Mouse (Mus musculus): ENCODE measurements around the gene Ptgfrn. TPM values are rescaled to one million over a fixed set of nuclear protein-coding genes. Genes with fewer than 3 reads are reported as not detected.

Gene Ptgfrn
- total RNA-seq, 1 experiment: 52.3 TPM

- H3K36me3 ChIP-seq (ENCODE audit: control insufficient read depth, insufficient read depth, low read length, poor library complexity, severe bottlenecking): no peaks in the 10 kb centered on the region
- H3K27ac ChIP-seq (ENCODE audit: insufficient read depth, low read depth, low read length, poor library complexity, severe bottlenecking): no peak overlapping the region
- DNase-seq (ENCODE audit: low read depth, low spot score): no peak
Observed at GRCm38 (mm10) chr3:101146126-101146772, 36.2 kb upstream of the Ptgfrn start.

GRCm38 (mm10) chr3:101145292-101146046, 35.4 kb upstream of the Ptgfrn start:
- no peak for TF ChIP-seq ZNF384 (IDR thresholded peaks at IDR 0.05; ENCODE audit: low read depth, low read length)
- TF ChIP-seq HCFC1 (IDR thresholded peaks at IDR 0.05; ENCODE audit: borderline replicate concordance, insufficient read depth, low read length): no peak
- H3K4me3 ChIP-seq (ENCODE audit: insufficient read depth in 1 of 2, low read depth in 1 of 2, low read length in 2 of 2, poor library complexity in 1 of 2, severe bottlenecking in 1 of 2): no peak overlapping the region
- no peak for DNase-seq (ENCODE audit: low read depth, low spot score)
- H3K27ac ChIP-seq (ENCODE audit: insufficient read depth, low read depth, low read length, poor library complexity, severe bottlenecking): no peak overlapping the region
- H3K9me3 ChIP-seq (ENCODE audit: control insufficient read depth, insufficient read depth, low read depth, low read length): no peaks in the 10 kb centered on the region
- no peak overlapping the region for H3K9ac ChIP-seq (ENCODE audit: insufficient read depth, low read depth, low read length, poor library complexity, severe bottlenecking)
- 0 out of 4 replicates have a peak, but pooled peaks cover 0 to 2% of the 10 kb centered on the region in 2 experiments for H3K4me1 ChIP-seq (ENCODE audit: control insufficient read depth in 2 of 2, insufficient read depth in 2 of 2, low read length in 2 of 2, poor library complexity in 1 of 2)
- in situ Hi-C loops (cut with MboI; ENCODE audit: low sequenced_read_pairs in 2 of 2, unreplicated experiment in 2 of 2): no loop called here
- no peaks in the 10 kb centered on the region for H3K36me3 ChIP-seq (ENCODE audit: control insufficient read depth, insufficient read depth, low read length, poor library complexity, severe bottlenecking)

More at GRCm38 (mm10) chr3:101146126-101146772, 36.2 kb upstream of the Ptgfrn start:
- Histone ChIP-seq H3K4me1 (ENCODE audit: control insufficient read depth in 2 of 2, insufficient read depth in 2 of 2, low read length in 2 of 2, poor library complexity in 1 of 2) (0 out of 4 replicates have a peak, but pooled peaks cover 0 to 2% of the 10 kb centered on the region in 2 experiments), H3K4me3 (ENCODE audit: insufficient read depth in 1 of 2, low read depth in 1 of 2, low read length in 2 of 2, poor library complexity in 1 of 2, severe bottlenecking in 1 of 2) (no peak overlapping the region), H3K9me3 (ENCODE audit: control insufficient read depth, insufficient read depth, low read depth, low read length) (no peaks in the 10 kb centered on the region), H3K9ac (ENCODE audit: insufficient read depth, low read depth, low read length, poor library complexity, severe bottlenecking) (no peak overlapping the region)
- TF ChIP-seq ZC3H11A (IDR thresholded peaks at IDR 0.05; ENCODE audit: borderline replicate concordance, low read depth, low read length) (no peak), ZNF384 (IDR thresholded peaks at IDR 0.05; ENCODE audit: low read depth, low read length) (no peak), CHD2 (IDR thresholded peaks at IDR 0.05; ENCODE audit: low read depth, low read length) (no peak), MAFK (IDR thresholded peaks at IDR 0.05; ENCODE audit: insufficient read depth, low read depth, low read length) (no peak), HCFC1 (IDR thresholded peaks at IDR 0.05; ENCODE audit: borderline replicate concordance, insufficient read depth, low read length) (no peak)
- in situ Hi-C loops (cut with MboI; ENCODE audit: low sequenced_read_pairs in 2 of 2, unreplicated experiment in 2 of 2): no loop called here

- Histone ChIP-seq H3K27ac (ENCODE audit: insufficient read depth, low read depth, low read length, poor library complexity, severe bottlenecking) (no peak overlapping the region), H3K9ac (ENCODE audit: insufficient read depth, low read depth, low read length, poor library complexity, severe bottlenecking) (no peak overlapping the region)
- in situ Hi-C loops (cut with MboI; ENCODE audit: low sequenced_read_pairs in 2 of 2, unreplicated experiment in 2 of 2): no loop called here
Observed at GRCm38 (mm10) chr3:101144366-101144948, 34.4 kb upstream of the Ptgfrn start.

GRCm38 (mm10) chr3:101143465-101143864, 33.4 kb upstream of the Ptgfrn start:
- Histone ChIP-seq H3K9ac (ENCODE audit: insufficient read depth, low read depth, low read length, poor library complexity, severe bottlenecking) (no peak overlapping the region), H3K4me3 (ENCODE audit: insufficient read depth in 1 of 2, low read depth in 1 of 2, low read length in 2 of 2, poor library complexity in 1 of 2, severe bottlenecking in 1 of 2) (no peak overlapping the region), H3K4me1 (ENCODE audit: control insufficient read depth in 2 of 2, insufficient read depth in 2 of 2, low read length in 2 of 2, poor library complexity in 1 of 2) (0 out of 4 replicates have a peak, but pooled peaks cover 0 to 2% of the 10 kb centered on the region in 2 experiments), H3K27ac (ENCODE audit: insufficient read depth, low read depth, low read length, poor library complexity, severe bottlenecking) (no peak overlapping the region), H3K9me3 (ENCODE audit: control insufficient read depth, insufficient read depth, low read depth, low read length) (no peaks in the 10 kb centered on the region), H3K36me3 (ENCODE audit: control insufficient read depth, insufficient read depth, low read length, poor library complexity, severe bottlenecking) (no peaks in the 10 kb centered on the region)
- DNase-seq (ENCODE audit: low read depth, low spot score): no peak
- TF ChIP-seq MAFK (IDR thresholded peaks at IDR 0.05; ENCODE audit: insufficient read depth, low read depth, low read length): no peak
- TF ChIP-seq CHD2 (IDR thresholded peaks at IDR 0.05; ENCODE audit: low read depth, low read length): no peak
- in situ Hi-C loops (cut with MboI; ENCODE audit: low sequenced_read_pairs in 2 of 2, unreplicated experiment in 2 of 2): no loop called here

More at GRCm38 (mm10) chr3:101144366-101144948, 34.4 kb upstream of the Ptgfrn start:
- no peak for DNase-seq (ENCODE audit: low read depth, low spot score)
- Histone ChIP-seq H3K36me3 (ENCODE audit: control insufficient read depth, insufficient read depth, low read length, poor library complexity, severe bottlenecking) (no peaks in the 10 kb centered on the region), H3K9me3 (ENCODE audit: control insufficient read depth, insufficient read depth, low read depth, low read length) (no peaks in the 10 kb centered on the region), H3K4me3 (ENCODE audit: insufficient read depth in 1 of 2, low read depth in 1 of 2, low read length in 2 of 2, poor library complexity in 1 of 2, severe bottlenecking in 1 of 2) (no peak overlapping the region), H3K4me1 (ENCODE audit: control insufficient read depth in 2 of 2, insufficient read depth in 2 of 2, low read length in 2 of 2, poor library complexity in 1 of 2) (0 out of 4 replicates have a peak, but pooled peaks cover 0 to 2% of the 10 kb centered on the region in 2 experiments)
- TF ChIP-seq HCFC1 (IDR thresholded peaks at IDR 0.05; ENCODE audit: borderline replicate concordance, insufficient read depth, low read length) (no peak), CHD2 (IDR thresholded peaks at IDR 0.05; ENCODE audit: low read depth, low read length) (no peak), ZC3H11A (IDR thresholded peaks at IDR 0.05; ENCODE audit: borderline replicate concordance, low read depth, low read length) (no peak), ZNF384 (IDR thresholded peaks at IDR 0.05; ENCODE audit: low read depth, low read length) (no peak), MAFK (IDR thresholded peaks at IDR 0.05; ENCODE audit: insufficient read depth, low read depth, low read length) (no peak)

All from ES-E14 (cell line).